Mouse (Mus musculus): ENCODE data around the gene Oser1. TPM values are rescaled to one million over a fixed set of nuclear protein-coding genes. Genes with fewer than 3 reads are reported as not detected.
"Not testable (repeated sequence)": the region's sequence is repeated elsewhere in the genome, so short reads cannot be mapped to it uniquely, and the experiment has no call there.

Gene Oser1
- polyA plus RNA-seq, 1 experiment from 2014 or later = 94.0 TPM

DNA sequence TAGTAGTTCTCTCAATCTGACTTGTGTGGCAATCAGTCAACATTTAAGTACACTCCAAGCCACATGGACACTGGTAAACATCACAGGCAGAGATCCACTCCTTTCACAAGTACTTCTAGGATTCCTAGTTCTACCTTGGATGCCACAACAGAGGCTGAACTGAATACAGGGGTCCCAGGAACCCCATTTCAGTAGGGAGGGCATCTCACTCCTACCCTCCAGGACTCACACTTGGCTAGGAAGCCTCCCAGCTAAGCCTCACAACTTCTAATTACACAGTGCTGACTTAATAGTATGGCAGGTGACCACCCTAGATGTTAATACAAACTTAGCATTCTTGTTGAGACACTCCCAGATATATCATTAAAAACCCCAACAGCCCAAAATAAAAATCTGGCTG is 6.7 kb downstream of the Oser1 start:
- Histone ChIP-seq H3K4me2 (peak overlapping the region; percentile 67), H3K27me3 (no peaks in the 10 kb centered on the region), H3K27ac (no peak overlapping the region), H3K36me3 (peaks cover 16% of the 10 kb centered on the region), H3K9ac (no peak overlapping the region), H3K9me3 (no peaks in the 10 kb centered on the region), H3K4me3 (peak overlapping the region; percentile 96), H3K4me1 (peaks cover 20% of the 10 kb centered on the region)
- ATAC-seq (ENCODE audit: insufficient number of reproducible peaks, low FRiP score, low TSS enrichment, low read depth) = no peak

DNA sequence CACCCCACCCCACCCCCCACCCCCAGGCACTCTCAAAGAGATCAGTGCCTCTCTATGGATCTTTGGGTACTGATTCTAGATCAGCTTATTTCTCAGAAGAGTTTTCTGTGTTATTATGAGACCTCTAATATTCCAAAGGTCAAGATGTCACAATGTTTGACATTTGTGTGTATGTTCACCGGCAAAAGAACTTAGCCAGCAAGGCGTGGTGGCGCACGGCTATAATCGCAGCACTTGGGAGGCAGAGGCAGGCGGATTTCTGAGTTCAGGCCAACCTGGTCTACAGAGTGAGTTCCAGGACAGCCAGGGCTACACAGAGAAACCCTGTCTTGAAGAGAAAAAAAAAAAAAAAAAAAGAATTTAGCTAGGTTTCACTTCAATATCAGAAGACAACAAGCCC is 7.5 kb downstream of the Oser1 start:
- peaks cover 19% of the 10 kb centered on the region for H3K36me3 ChIP-seq
- H3K9ac ChIP-seq = no peak overlapping the region
- H3K27ac ChIP-seq = no peak overlapping the region
- WGBS = 92% methylated on average over 6 of the region's 6 CpGs
- no peaks in the 10 kb centered on the region for H3K27me3 ChIP-seq
- peaks cover 20% of the 10 kb centered on the region for H3K4me1 ChIP-seq
- no peak overlapping the region for H3K4me2 ChIP-seq
- no peak for ATAC-seq (ENCODE audit: insufficient number of reproducible peaks, low FRiP score, low TSS enrichment, low read depth)
- no peak overlapping the region for H3K4me3 ChIP-seq
- no peaks in the 10 kb centered on the region for H3K9me3 ChIP-seq

DNA sequence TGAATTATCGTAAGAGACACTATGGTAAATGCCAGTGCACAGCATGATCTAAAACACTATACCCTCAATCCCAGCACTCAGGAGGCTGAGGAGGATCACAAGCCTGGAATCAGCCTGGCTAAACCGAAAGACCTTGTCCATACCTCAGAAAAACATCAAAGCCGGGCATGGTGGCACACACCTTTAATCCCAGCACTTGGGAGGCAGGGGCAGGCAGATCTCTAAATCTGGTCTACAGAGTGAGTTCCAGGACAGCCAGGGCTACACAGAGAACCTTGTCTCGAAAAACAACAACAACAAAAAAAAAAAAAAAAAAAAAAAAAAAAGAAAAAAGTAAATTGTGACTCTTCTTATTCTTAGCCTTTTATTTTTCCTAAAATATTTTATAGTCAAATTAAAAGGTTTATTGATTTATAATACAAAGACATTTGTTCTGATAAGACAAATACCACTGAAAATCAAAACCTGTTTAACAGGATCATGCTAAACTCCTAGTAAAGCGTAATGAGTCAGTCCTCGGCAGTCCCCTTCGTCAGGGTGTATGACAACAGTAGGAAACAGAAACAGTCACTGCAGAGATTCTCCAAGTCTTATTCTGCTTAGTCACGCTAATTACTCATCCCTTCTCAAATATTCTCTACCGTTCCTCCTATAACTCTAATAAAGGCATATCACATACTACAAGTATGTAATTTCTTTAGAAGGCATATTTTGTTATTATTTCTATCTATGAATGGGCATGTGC is 11.5 kb downstream of the Oser1 start:
- no peaks in the 10 kb centered on the region for H3K27me3 ChIP-seq
- 86% methylated on average over 9 of the region's 9 CpGs for WGBS
- peaks cover 57% of the 10 kb centered on the region for H3K36me3 ChIP-seq
- H3K4me3 ChIP-seq = no peak overlapping the region
- H3K4me1 ChIP-seq = peaks cover 3% of the 10 kb centered on the region
- H3K27ac ChIP-seq = no peak overlapping the region
- H3K9me3 ChIP-seq = no peaks in the 10 kb centered on the region
- ATAC-seq (ENCODE audit: insufficient number of reproducible peaks, low FRiP score, low TSS enrichment, low read depth) = no peak
- H3K9ac ChIP-seq = no peak overlapping the region
- H3K4me2 ChIP-seq = no peak overlapping the region

DNA sequence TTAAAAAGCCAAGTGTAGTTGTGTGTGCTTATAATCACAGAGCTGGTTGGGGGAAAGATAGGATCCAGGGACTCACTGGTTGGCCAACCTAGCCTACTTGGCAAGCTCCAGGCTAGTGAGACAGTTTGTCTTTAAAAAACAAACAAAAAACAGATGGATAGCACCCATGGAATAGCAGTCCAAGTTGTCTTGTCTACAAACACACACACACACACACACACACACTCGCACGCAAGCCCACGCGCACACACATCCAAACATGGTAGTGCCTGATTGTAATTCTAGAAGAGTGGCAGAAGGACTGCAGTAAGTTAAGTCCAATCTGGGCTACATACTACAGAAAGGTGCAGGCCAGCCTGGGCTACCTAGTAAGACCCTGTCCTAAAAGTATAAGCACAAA is 12.1 kb downstream of the Oser1 start:
- Histone ChIP-seq H3K4me3 (no peak overlapping the region), H3K9ac (no peak overlapping the region), H3K36me3 (peaks cover 61% of the 10 kb centered on the region), H3K27me3 (no peaks in the 10 kb centered on the region), H3K4me2 (no peak overlapping the region), H3K9me3 (no peaks in the 10 kb centered on the region), H3K4me1 (no peaks in the 10 kb centered on the region), H3K27ac (no peak overlapping the region)
- 98% methylated on average over 4 of the region's 4 CpGs for WGBS
- ATAC-seq (ENCODE audit: insufficient number of reproducible peaks, low FRiP score, low TSS enrichment, low read depth) = no peak

DNA sequence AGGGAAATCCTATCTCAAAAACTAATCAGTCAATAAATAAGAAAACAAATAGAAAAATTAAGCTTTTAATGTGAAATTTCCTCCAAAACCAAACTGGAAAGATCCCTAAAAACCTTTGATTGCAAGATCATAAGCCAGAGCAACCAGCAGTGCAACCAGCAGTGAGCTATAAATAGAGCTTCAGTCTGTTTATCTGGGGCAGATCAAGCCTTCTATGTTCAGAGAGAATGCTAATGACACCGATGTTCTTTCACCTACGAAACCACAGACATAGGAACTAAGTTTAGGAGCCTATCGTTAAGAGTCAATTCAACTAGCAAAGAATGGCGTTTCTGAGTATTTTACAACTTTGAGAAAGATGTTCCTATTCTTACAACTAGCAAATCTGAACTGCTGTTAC is 12.7 kb downstream of the Oser1 start:
- H3K36me3 ChIP-seq = peaks cover 67% of the 10 kb centered on the region
- WGBS = 77% methylated on average over 4 of the region's 4 CpGs
- no peak overlapping the region for H3K4me2 ChIP-seq
- no peak overlapping the region for H3K9ac ChIP-seq
- ATAC-seq (ENCODE audit: insufficient number of reproducible peaks, low FRiP score, low TSS enrichment, low read depth) = no peak
- no peaks in the 10 kb centered on the region for H3K4me1 ChIP-seq
- no peaks in the 10 kb centered on the region for H3K27me3 ChIP-seq
- H3K4me3 ChIP-seq = no peak overlapping the region
- H3K9me3 ChIP-seq = no peaks in the 10 kb centered on the region
- no peak overlapping the region for H3K27ac ChIP-seq

DNA sequence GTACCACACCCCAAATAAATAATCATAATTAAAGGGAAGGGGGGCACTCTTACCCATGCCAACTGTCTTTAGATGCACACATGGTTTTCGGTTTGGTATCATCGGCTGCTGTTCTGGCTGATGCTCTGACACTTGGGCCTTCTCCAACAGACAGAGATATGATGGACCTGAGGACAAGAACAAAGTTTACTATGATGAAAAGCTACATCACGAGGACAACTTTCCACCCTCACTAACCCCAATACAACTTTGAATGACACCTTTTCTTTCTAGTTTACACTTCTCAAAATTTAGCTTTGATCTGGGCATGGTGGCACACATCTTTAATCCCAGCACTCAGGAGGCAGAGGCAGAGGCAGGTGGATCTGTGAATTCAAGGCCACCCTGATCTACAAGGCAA is 13.2 kb downstream of the Oser1 start:
- peaks cover 68% of the 10 kb centered on the region for H3K36me3 ChIP-seq
- H3K27ac ChIP-seq; ATAC-seq (ENCODE audit: insufficient number of reproducible peaks, low FRiP score, low TSS enrichment, low read depth); H3K9me3 ChIP-seq; H3K4me1 ChIP-seq; H3K4me3 ChIP-seq; H3K4me2 ChIP-seq; H3K27me3 ChIP-seq; H3K9ac ChIP-seq: not testable (repeated sequence)
- WGBS = 96% methylated on average over 3 of the region's 3 CpGs

DNA sequence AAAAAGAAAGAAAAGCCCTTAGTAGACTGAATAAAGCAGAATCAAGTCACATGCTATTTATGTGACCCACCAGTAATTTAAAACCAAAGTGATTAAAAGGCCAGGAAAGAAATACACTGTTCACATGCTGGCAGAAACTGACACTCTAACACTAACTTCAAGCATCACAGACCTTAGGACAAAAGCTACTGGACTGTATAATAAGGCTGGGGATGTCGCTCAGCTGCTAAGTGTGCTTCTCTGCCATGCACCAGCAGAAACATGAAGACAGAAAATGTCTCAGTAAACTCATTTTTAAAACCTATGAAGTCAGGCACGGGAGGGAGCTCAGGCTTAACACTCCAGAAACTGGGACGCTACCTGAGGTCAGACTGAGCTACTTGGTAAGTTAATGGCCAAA is 14.3 kb downstream of the Oser1 start:
- Histone ChIP-seq H3K4me1 (no peaks in the 10 kb centered on the region), H3K9ac (no peak overlapping the region), H3K27me3 (no peaks in the 10 kb centered on the region), H3K27ac (no peak overlapping the region), H3K4me3 (no peak overlapping the region), H3K4me2 (no peak overlapping the region), H3K36me3 (peaks cover 72% of the 10 kb centered on the region), H3K9me3 (no peaks in the 10 kb centered on the region)
- 93% methylated on average over 3 of the region's 3 CpGs for WGBS
- ATAC-seq (ENCODE audit: insufficient number of reproducible peaks, low FRiP score, low TSS enrichment, low read depth) = no peak

DNA sequence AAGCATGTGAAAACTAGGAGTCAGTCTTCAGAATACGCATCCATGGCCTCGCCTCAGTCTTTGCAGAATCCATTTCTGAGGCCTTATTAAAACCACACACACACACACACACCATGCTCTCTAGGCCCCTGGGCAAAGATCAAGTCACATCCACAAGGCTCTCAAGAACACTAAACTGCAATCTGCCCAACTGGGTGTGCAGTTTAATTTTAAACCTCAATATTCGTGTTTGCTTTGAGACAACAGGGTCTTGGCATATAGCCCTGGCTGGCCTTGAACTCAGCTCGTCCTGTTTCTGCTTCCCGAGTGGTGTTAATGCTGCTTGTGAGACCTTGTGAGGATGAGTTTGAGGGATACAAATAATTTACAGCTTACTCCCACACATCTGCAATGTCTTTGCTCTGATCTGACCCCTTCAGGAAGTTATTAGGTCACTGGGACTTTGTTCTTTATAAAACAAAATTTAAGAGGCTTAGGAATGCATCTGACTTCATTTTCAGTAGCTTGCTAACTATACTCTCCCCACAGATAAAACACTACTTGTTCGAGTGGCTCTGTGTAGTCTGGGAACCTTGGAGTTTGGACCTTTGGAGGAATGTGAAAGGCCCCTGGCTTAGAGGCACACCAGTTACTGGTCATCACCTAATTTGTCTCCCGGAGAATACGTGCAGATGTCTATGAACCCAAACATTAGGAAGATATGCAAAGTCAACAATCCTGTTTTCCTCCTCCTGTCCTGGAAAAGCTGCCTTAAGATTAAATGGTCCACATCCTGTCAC is 20.3 kb downstream of the Oser1 start:
- ATAC-seq (ENCODE audit: insufficient number of reproducible peaks, low FRiP score, low TSS enrichment, low read depth) = no peak
- Histone ChIP-seq H3K27me3 (no peaks in the 10 kb centered on the region), H3K4me2 (no peak overlapping the region), H3K36me3 (peaks cover 40% of the 10 kb centered on the region), H3K27ac (no peak overlapping the region), H3K4me1 (no peaks in the 10 kb centered on the region), H3K4me3 (no peak overlapping the region), H3K9me3 (no peaks in the 10 kb centered on the region), H3K9ac (no peak overlapping the region)
- WGBS = 75% methylated on average over 8 of the region's 8 CpGs

DNA sequence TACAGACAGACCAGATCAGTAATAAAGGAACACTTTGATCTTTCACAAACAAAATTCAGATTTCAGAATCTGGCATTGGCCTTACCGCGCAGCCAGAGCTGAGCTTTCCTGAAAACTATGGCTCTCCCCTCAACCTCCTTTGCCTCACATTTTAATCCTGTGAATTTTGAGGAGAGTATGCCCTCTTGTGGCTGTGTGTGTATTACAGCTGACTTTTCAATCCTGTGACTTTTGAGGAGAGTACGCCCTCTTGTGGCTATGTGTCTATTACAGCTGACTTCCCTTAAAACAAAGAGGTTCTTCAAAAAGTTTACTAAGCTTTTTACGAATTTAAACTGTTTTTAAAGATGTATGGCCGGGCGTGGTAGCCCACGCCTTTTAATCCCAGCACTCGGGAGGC is 23.3 kb downstream of the Oser1 start:
- ATAC-seq (ENCODE audit: insufficient number of reproducible peaks, low FRiP score, low TSS enrichment, low read depth) = no peak
- no peaks in the 10 kb centered on the region for H3K9me3 ChIP-seq
- H3K27ac ChIP-seq = no peak overlapping the region
- H3K9ac ChIP-seq = no peak overlapping the region
- H3K36me3 ChIP-seq = peaks cover 17% of the 10 kb centered on the region
- peaks cover 14% of the 10 kb centered on the region for H3K4me1 ChIP-seq
- H3K27me3 ChIP-seq = no peaks in the 10 kb centered on the region
- no peak overlapping the region for H3K4me2 ChIP-seq
- 8% methylated on average over 8 of the region's 8 CpGs for WGBS
- H3K4me3 ChIP-seq = no peak overlapping the region

DNA sequence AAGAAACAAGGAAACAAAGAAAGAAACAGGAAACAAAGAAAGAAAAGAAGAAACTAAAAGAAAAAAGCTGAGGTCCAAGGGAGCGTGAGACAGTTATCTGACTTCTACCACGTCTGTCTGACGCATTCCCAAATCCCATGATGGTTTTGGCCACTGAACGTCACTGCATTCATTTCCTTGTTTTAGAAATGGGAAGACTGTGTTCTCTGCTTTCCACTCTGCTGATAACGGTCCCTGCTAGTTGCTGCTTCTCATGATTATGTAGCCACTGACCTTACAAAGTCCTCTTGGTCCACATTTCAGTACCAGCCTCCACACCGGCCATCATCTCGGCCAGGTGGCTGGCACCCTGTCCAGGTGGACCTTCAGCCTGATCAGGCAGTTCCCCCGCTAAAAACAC is 25.3 kb downstream of the Oser1 start:
- Histone ChIP-seq H3K9me3 (no peaks in the 10 kb centered on the region), H3K4me2 (no peak overlapping the region), H3K4me3 (no peak overlapping the region), H3K4me1 (peaks cover 14% of the 10 kb centered on the region), H3K36me3 (0 out of 2 replicates have a peak, but pooled peaks cover 5% of the 10 kb centered on the region), H3K27ac (no peak overlapping the region), H3K27me3 (no peaks in the 10 kb centered on the region), H3K9ac (no peak overlapping the region)
- no peak for ATAC-seq (ENCODE audit: insufficient number of reproducible peaks, low FRiP score, low TSS enrichment, low read depth)
- WGBS = 81% methylated on average over 8 of the region's 8 CpGs

DNA sequence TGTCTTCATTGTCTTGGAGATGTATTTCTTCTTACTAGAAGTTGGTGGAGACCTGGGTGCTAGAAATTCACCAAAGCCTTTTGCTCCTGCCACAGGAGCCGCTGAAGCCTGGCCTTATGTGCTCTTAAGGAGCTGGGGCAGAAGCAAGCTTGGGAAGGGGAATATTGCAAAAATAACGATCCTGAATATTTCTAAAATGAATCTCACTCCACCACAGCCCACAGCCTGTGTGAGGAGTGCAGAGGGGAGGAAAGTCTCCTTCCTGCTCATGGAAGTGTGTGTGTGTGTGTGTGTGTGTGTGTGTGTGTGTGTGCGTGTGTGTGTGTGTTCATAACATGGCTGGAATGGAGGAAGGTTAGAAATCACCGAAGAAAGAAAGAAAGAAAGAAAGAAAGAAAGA is 25.7 kb downstream of the Oser1 start:
- 82% methylated on average over 4 of the region's 4 CpGs for WGBS

DNA sequence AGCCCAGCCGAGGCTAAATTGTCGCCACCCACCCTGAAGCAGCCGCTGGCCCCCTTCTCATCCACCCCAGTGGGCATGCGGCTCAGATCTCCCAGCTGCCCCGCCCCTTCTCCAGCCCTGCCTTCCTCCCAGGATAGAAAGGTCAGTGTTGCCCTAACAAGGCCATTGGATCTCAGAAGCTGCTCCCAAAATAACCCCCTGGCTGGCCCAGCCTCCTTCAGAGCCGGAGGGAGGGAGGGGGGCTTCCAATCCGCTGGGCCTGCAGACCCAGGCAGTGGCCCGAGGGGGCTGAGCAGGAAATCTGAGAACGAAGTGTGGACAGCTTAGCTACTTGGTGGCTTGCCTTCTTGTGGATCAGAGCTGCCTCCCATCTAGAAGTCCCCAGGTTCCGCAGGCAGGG is 26.6 kb downstream of the Oser1 start, which contains the start of gene Jph2:
Gene Jph2 (minus strand): TSS at position 89 of the 400 bp plus-strand sequence.
- Histone ChIP-seq H3K27me3 (no peaks in the 10 kb centered on the region), H3K9me3 (no peaks in the 10 kb centered on the region), H3K27ac (0 out of 2 replicates have a peak within 1 kb of the TSS, but pooled peaks have one; percentile 27), H3K4me1 (peaks cover 14% of the 10 kb centered on the region), H3K4me2 (peak within 1 kb of the TSS; percentile 32), H3K4me3 (peak within 1 kb of the TSS; percentile 15), H3K9ac (no peak within 1 kb of the TSS), H3K36me3 (no peaks in the 10 kb centered on the region)
- 4% methylated on average over 10 of the region's 10 CpGs for WGBS
- ATAC-seq (ENCODE audit: insufficient number of reproducible peaks, low FRiP score, low TSS enrichment, low read depth) = peak; percentile 59; the same call in 1 of the 2 replicates

More for the DNA sequence above, 25.7 kb downstream of the Oser1 start:
- Histone ChIP-seq H3K36me3 (0 out of 2 replicates have a peak, but pooled peaks cover 1% of the 10 kb centered on the region), H3K27ac (no peak overlapping the region), H3K4me3 (no peak overlapping the region), H3K27me3 (no peaks in the 10 kb centered on the region), H3K4me2 (no peak overlapping the region), H3K9ac (no peak overlapping the region), H3K9me3 (no peaks in the 10 kb centered on the region), H3K4me1 (peaks cover 14% of the 10 kb centered on the region)
- ATAC-seq (ENCODE audit: insufficient number of reproducible peaks, low FRiP score, low TSS enrichment, low read depth) = no peak
